7 mouse cellular contexts compared by ENCODE assay signal in the genomic region with DNA sequence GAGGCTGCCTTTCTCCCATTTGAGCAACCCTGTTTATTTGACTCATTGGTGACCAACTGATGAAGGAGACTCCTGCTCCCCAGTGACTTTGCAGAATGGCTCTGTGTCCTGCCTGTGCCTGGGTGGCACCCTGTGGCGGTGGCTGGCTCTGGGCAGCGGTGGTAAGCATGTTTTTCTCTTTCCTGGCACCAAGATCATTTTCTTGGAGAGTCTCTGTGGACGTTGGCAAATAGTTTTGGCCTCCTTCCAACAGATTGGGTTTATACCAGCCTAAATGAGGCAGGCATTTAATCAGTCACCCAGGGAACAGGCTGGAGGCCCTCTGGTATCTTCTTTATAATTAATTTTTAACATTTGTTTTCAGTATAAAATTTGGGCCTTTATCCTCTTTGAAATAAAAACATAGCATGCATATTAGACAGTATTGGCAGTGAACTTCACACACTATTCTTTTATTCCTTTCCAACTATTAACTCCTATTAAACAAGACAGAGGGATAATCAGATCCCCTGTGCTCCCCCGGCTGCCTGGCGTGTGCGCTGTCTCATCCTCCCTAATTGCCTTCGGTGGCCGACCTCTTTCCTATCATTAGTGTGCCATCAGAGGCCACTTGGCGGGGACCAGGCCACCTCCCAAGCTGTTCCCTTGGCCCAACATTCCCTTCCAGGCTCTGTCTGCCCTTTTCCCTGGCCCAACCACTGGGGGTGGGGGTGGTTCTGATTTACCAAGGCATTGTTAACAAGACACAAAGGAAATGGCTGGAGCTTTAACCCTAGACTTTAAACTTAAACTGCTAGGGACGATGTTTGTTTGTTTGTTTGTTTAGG.
A peak's percentile ranks its signal among the peaks of the same experiment; 100 is the strongest.
DNase-seq lines count a peak whose midpoint lies in the region; ATAC-seq and TF ChIP-seq lines count a peak whose summit lies in the region.

No protein-coding gene starts in this region.

- H3K27me3 ChIP-seq in neural tube, embryonic 12.5 days (replicated peaks), result peaks cover 9% of the 10 kb centered on the region
- H3K27me3 ChIP-seq in neural tube, embryonic 13.5 days, result peaks cover 64% of the 10 kb centered on the region
- H3K27me3 ChIP-seq in stomach, postnatal 0 days (ENCODE audit: control insufficient read depth, insufficient read depth, low read length), result no peaks in the 10 kb centered on the region

- H3K9ac ChIP-seq in neural tube, embryonic 12.5 days, result no peak overlapping the region
- no peak overlapping the region for H3K9ac ChIP-seq in neural tube, embryonic 13.5 days
- no peak overlapping the region for H3K9ac ChIP-seq in stomach, postnatal 0 days (ENCODE audit: low read length)

- peak; percentile 61; the same call in 1 of the 2 replicates for ATAC-seq in neural tube, embryonic 12.5 days (ENCODE audit: low FRiP score, low read depth)
- peak; percentile 84 for ATAC-seq in neural tube, embryonic 13.5 days (ENCODE audit: low read depth)
- ATAC-seq in stomach, postnatal 0 days (ENCODE audit: low FRiP score, low TSS enrichment), result no peak

- no peaks in the 10 kb centered on the region for H3K9me3 ChIP-seq in neural tube, embryonic 12.5 days
- H3K9me3 ChIP-seq in neural tube, embryonic 13.5 days, result no peaks in the 10 kb centered on the region
- H3K9me3 ChIP-seq in stomach, postnatal 0 days (ENCODE audit: control insufficient read depth, low read length), result no peaks in the 10 kb centered on the region

- no peaks in the 10 kb centered on the region; the same call in 1 of the 2 replicates for H3K4me1 ChIP-seq in neural tube, embryonic 12.5 days
- H3K4me1 ChIP-seq in neural tube, embryonic 13.5 days (replicated peaks), result peaks cover 41% of the 10 kb centered on the region
- no peaks in the 10 kb centered on the region for H3K4me1 ChIP-seq in stomach, postnatal 0 days (replicated peaks; ENCODE audit: control insufficient read depth, insufficient read depth)

- TF ChIP-seq CTCF in stomach, postnatal 0 days (IDR thresholded peaks at IDR 0.05; ENCODE audit: low read depth), result no peak

- H3K4me2 ChIP-seq in neural tube, embryonic 12.5 days (replicated peaks), result no peak overlapping the region
- H3K4me2 ChIP-seq in neural tube, embryonic 13.5 days, result no peak overlapping the region
- H3K4me2 ChIP-seq in stomach, postnatal 0 days (replicated peaks; ENCODE audit: low read depth), result no peak overlapping the region

- H3K4me3 ChIP-seq in neural tube, embryonic 12.5 days, result no peak overlapping the region
- H3K4me3 ChIP-seq in neural tube, embryonic 13.5 days, result no peak overlapping the region
- H3K4me3 ChIP-seq in stomach, postnatal 0 days (ENCODE audit: low read depth, low read length), result no peak overlapping the region

- no peaks in the 10 kb centered on the region for H3K36me3 ChIP-seq in neural tube, embryonic 12.5 days
- no peaks in the 10 kb centered on the region for H3K36me3 ChIP-seq in neural tube, embryonic 13.5 days
- no peaks in the 10 kb centered on the region for H3K36me3 ChIP-seq in stomach, postnatal 0 days (ENCODE audit: control insufficient read depth, insufficient read depth, low read length)

- TF ChIP-seq EP300 in stomach, postnatal 0 days (optimal IDR thresholded peaks at IDR 0.05), result no peak

- no peak overlapping the region for H3K27ac ChIP-seq in neural tube, embryonic 12.5 days
- H3K27ac ChIP-seq in neural tube, embryonic 13.5 days (replicated peaks), result peak overlapping the region; percentile 80
- no peak overlapping the region for H3K27ac ChIP-seq in stomach, postnatal 0 days (replicated peaks)

- WGBS in neural tube, embryonic 12.5 days, result 29% methylated on average over 10 of the region's 10 CpGs
- 19% methylated on average over 10 of the region's 10 CpGs for WGBS in neural tube, embryonic 13.5 days
- 56% methylated on average over 10 of the region's 10 CpGs for WGBS in stomach, postnatal 0 days

- no peak for DNase-seq in neural tube, embryonic 10.5 days (ENCODE audit: extremely low spot score, low spot score)
- DNase-seq in cerebellum, adult 11 months, result peak; percentile 7
- DNase-seq in gonadal fat pad, adult 2 months (ENCODE audit: low read depth), result peak; percentile 55
- DNase-seq in frontal cortex, postnatal 14 days (ENCODE audit: low spot score in 2 of 2), result no peak
- DNase-seq in stomach, postnatal 0 days (ENCODE audit: low spot score), result no peak

Comparison
In these comparisons a context has a peak if more than half of its experiments do, and no peak if none do; other contexts are left out.
1. DNase-seq: peak in cerebellum, adult 11 months (single experiment) and gonadal fat pad, adult 2 months (single experiment); none in neural tube, embryonic 10.5 days (single experiment), frontal cortex, postnatal 14 days (0 of 2) and stomach, postnatal 0 days (single experiment).